Mouse (Mus musculus) small intestine, adult 2 months (tissue): ENCODE measurements around the gene Plac1.

Experiments
- CTCF ChIP-seq: fragments of 200-500 bp; IDR thresholded peaks from 2 replicates; pipeline ENCODE4 v1.5.1; 2012; ENCODE audit warnings: low read depth, mild to moderate bottlenecking, control low read depth, inconsistent platforms, low read length, moderate library complexity, mixed read lengths; ENCODE audit not compliant: insufficient replicate concordance, insufficient read length; ENCODE audit errors: extremely low read depth
- POLR2A ChIP-seq: fragments of 200-500 bp; IDR thresholded peaks from 2 replicates; pipeline ENCODE4 v1.6.1; 2012; ENCODE audit warnings: low read depth, mild to moderate bottlenecking, control low read depth, inconsistent platforms, low read length, moderate library complexity

- TF ChIP-seq POLR2A, result no peak
- no peak for TF ChIP-seq CTCF
These were observed 198.9 kb downstream of the Plac1 start for GRCm38 (mm10) chrX:53041006-53041405.
